ENCODE assay signal across 15 mouse cellular contexts in genomic region chr9:78212341-78213049, GRCm38 (mm10). TPM values are rescaled to one million over a fixed set of nuclear protein-coding genes. Genes with fewer than 3 reads are reported as not detected.
DNase-seq lines count a peak whose midpoint lies in the region; ATAC-seq and TF ChIP-seq lines count a peak whose summit lies in the region.
"Had no signal": no experiment of that assay in that cellular context is flagged by ENCODE, and none has a peak within 500 bp of the region (broad histone marks: within the 10 kb centered on the region; RNA-seq: fewer than 3 reads in every experiment).

No protein-coding gene starts in this region.

- no peaks in the 10 kb centered on the region for H3K27me3 ChIP-seq in heart, adult 2 months (ENCODE audit: control insufficient read depth, insufficient read depth, low read length)
- H3K27me3 ChIP-seq in intestine, embryonic 15.5 days (replicated peaks) = no peaks in the 10 kb centered on the region
- H3K27me3 ChIP-seq: forebrain, embryonic 12.5 days; midbrain, embryonic 12.5 days; neural tube, embryonic 15.5 days had no signal

- H3K79me2 ChIP-seq in heart, adult 2 months (replicated peaks; ENCODE audit: control insufficient read depth, insufficient read depth, low read length) = no peaks in the 10 kb centered on the region

- no peak overlapping the region for H3K4me2 ChIP-seq in intestine, embryonic 15.5 days (replicated peaks)
- H3K4me2 ChIP-seq: forebrain, embryonic 12.5 days; midbrain, embryonic 12.5 days; neural tube, embryonic 15.5 days had no signal

- intact Hi-C loops in heart, adult 2 months (cut with DNase I) = no loop called here

- DNase-seq in adrenal gland, postnatal 14 days = peak; percentile 29
- DNase-seq in adrenal gland, adult 8-10 months = no peak
- DNase-seq in heart, adult 2 months = peak in 1 of 2 experiments; percentile 53
- no peak for DNase-seq in spleen, postnatal 10 days (ENCODE audit: low spot score in 2 of 2)
- no peak for DNase-seq in spleen, adult 12 weeks (ENCODE audit: low spot score)
- DNase-seq: embryo, embryonic 11 days had no signal

- peak; percentile 71 for ATAC-seq in intestine, embryonic 15.5 days
- ATAC-seq in megakaryocyte-erythroid progenitor cell, adult 5-6 weeks (replicated peaks; ENCODE audit: low FRiP score, low TSS enrichment, poor library complexity, severe bottlenecking) = peak; percentile 41
- no peak for ATAC-seq in activated CD4-positive, CD25-positive, alpha-beta regulatory T cell, adult 4 months

- H3K9ac ChIP-seq in heart, adult 2 months (ENCODE audit: low read depth, low read length) = no peak overlapping the region
- H3K9ac ChIP-seq in intestine, embryonic 15.5 days = no peak overlapping the region
- H3K9ac ChIP-seq: forebrain, embryonic 12.5 days; midbrain, embryonic 12.5 days; neural tube, embryonic 15.5 days had no signal

- H3K36me3 ChIP-seq in heart, adult 2 months (ENCODE audit: control insufficient read depth, insufficient read depth, low read length) = 0 out of 2 replicates have a peak, but pooled peaks cover 2% of the 10 kb centered on the region
- H3K36me3 ChIP-seq in intestine, embryonic 15.5 days = no peaks in the 10 kb centered on the region
- H3K36me3 ChIP-seq: forebrain, embryonic 12.5 days; midbrain, embryonic 12.5 days; neural tube, embryonic 15.5 days had no signal

- TF ChIP-seq EP300 in heart, adult 2 months (IDR thresholded peaks at IDR 0.05; ENCODE audit: insufficient read depth, low read depth, low read length) = no peak

- peaks cover 6% of the 10 kb centered on the region for H3K4me1 ChIP-seq in heart, adult 2 months (ENCODE audit: control insufficient read depth, insufficient read depth, low read length)
- no peaks in the 10 kb centered on the region; the same call in 1 of the 2 replicates for H3K4me1 ChIP-seq in intestine, embryonic 15.5 days (replicated peaks)
- H3K4me1 ChIP-seq: forebrain, embryonic 12.5 days; midbrain, embryonic 12.5 days; neural tube, embryonic 15.5 days had no signal

- H3K4me3 ChIP-seq in heart, adult 2 months = no peak overlapping the region
- no peak overlapping the region for H3K4me3 ChIP-seq in intestine, embryonic 15.5 days (replicated peaks)
- H3K4me3 ChIP-seq: forebrain, embryonic 12.5 days; midbrain, embryonic 12.5 days; neural tube, embryonic 15.5 days had no signal

- WGBS in heart, adult 2 months = 20% methylated on average over 7 of the region's 7 CpGs
- 46% methylated on average over 7 of the region's 7 CpGs for WGBS in intestine, embryonic 15.5 days

- 0 out of 2 replicates have a peak overlapping the region, but pooled peaks have one; percentile 22 for H3K27ac ChIP-seq in heart, adult 2 months
- H3K27ac ChIP-seq in intestine, embryonic 15.5 days = no peak overlapping the region
- H3K27ac ChIP-seq: forebrain, embryonic 12.5 days; kidney, postnatal 0 days; midbrain, embryonic 12.5 days; neural tube, embryonic 15.5 days had no signal

- TF ChIP-seq POLR2A in heart, adult 2 months (IDR thresholded peaks at IDR 0.05; ENCODE audit: insufficient read depth, low read depth, low read length) = no peak

- no peak for TF ChIP-seq CTCF in heart, adult 2 months (IDR thresholded peaks at IDR 0.05)

- H3K9me3 ChIP-seq in intestine, embryonic 15.5 days = no peaks in the 10 kb centered on the region
- H3K9me3 ChIP-seq: forebrain, embryonic 12.5 days; midbrain, embryonic 12.5 days; neural tube, embryonic 15.5 days had no signal

RNA-seq across cellular contexts. Expression of gene Gsta1, which starts 18.0 kb away (rescaled TPM):
- total RNA-seq in adrenal gland, postnatal 14 days (2021) = not detected in 2 replicates
- 1 to 10 TPM in 1 of 4 experiments, under 1 TPM in 1, not detected in 2; 0.35 to 1.5 TPM for total RNA-seq in adrenal gland, adult 8-10 months (2022)
- 1 to 10 TPM; 1.3 to 2.2 TPM for total RNA-seq in heart, adult 2 months (2021)
- 0.66 and 2.3 TPM in 2 replicates for polyA plus RNA-seq in heart, adult 2 months (2012; rRNA removed)
- 61.1 and 68.1 TPM in 2 replicates for polyA plus RNA-seq in intestine, embryonic 15.5 days (2015; fragmentation: Nextera tagmentation; extraction: Ambion mirVana)
- not detected in 2 replicates for total RNA-seq in megakaryocyte-erythroid progenitor cell, adult 5-6 weeks (2014; fragmentation: Nextera tagmentation)
- total RNA-seq in megakaryocyte-erythroid progenitor cell, adult 5-6 weeks (2017) = not detected in 2 replicates
- not detected for polyA plus RNA-seq in activated CD4-positive, CD25-positive, alpha-beta regulatory T cell, adult 4 months (2017; shearing (Covaris generic))
- total RNA-seq: granulocyte monocyte progenitor cell, adult 5-6 weeks; left cerebral cortex, postnatal 10 days had no signal
- polyA plus RNA-seq: forebrain, embryonic 12.5 days; midbrain, embryonic 12.5 days; neural tube, embryonic 15.5 days had no signal

RNA-seq across cellular contexts. Expression of gene Gsta4, which starts 29.9 kb away (rescaled TPM):
- total RNA-seq in adrenal gland, postnatal 14 days (2021) = 58.5 and 58.7 TPM in 2 replicates
- 10 to 100 TPM; 42.5 to 72.4 (median 57.1) TPM for total RNA-seq in adrenal gland, adult 8-10 months (2022)
- 100 to 1,000 TPM; 100 to 104 TPM for total RNA-seq in heart, adult 2 months (2021)
- polyA plus RNA-seq in heart, adult 2 months (2012; rRNA removed) = 53.4 and 88.7 TPM in 2 replicates
- polyA plus RNA-seq in intestine, embryonic 15.5 days (2015; fragmentation: Nextera tagmentation; extraction: Ambion mirVana) = 56.0 and 56.9 TPM in 2 replicates
- total RNA-seq in megakaryocyte-erythroid progenitor cell, adult 5-6 weeks (2014; fragmentation: Nextera tagmentation) = 6.5 and 8.4 TPM in 2 replicates
- total RNA-seq in megakaryocyte-erythroid progenitor cell, adult 5-6 weeks (2017) = 11.5 and 13.0 TPM in 2 replicates
- 10 to 100 TPM; 22.3 to 23.5 TPM for polyA plus RNA-seq in activated CD4-positive, CD25-positive, alpha-beta regulatory T cell, adult 4 months (2017; shearing (Covaris generic))

RNA-seq across cellular contexts. Expression of gene Gm3776, which starts 44.4 kb away (rescaled TPM):
- total RNA-seq in adrenal gland, postnatal 14 days (2021) = not detected in 2 replicates
- not detected for total RNA-seq in adrenal gland, adult 8-10 months (2022)
- 1 to 10 TPM; 1.1 to 1.6 TPM for total RNA-seq in heart, adult 2 months (2021)
- 0.18 and 1.1 TPM in 2 replicates for polyA plus RNA-seq in heart, adult 2 months (2012; rRNA removed)
- polyA plus RNA-seq in intestine, embryonic 15.5 days (2015; fragmentation: Nextera tagmentation; extraction: Ambion mirVana) = 45.9 and 53.7 TPM in 2 replicates
- not detected in 2 replicates for total RNA-seq in megakaryocyte-erythroid progenitor cell, adult 5-6 weeks (2014; fragmentation: Nextera tagmentation)
- total RNA-seq in megakaryocyte-erythroid progenitor cell, adult 5-6 weeks (2017) = not detected in 2 replicates
- not detected for polyA plus RNA-seq in activated CD4-positive, CD25-positive, alpha-beta regulatory T cell, adult 4 months (2017; shearing (Covaris generic))
- total RNA-seq: granulocyte monocyte progenitor cell, adult 5-6 weeks; left cerebral cortex, postnatal 10 days had no signal
- polyA plus RNA-seq: forebrain, embryonic 12.5 days; midbrain, embryonic 12.5 days; neural tube, embryonic 15.5 days had no signal
